Mouse (Mus musculus) midbrain, embryonic 15.5 days (tissue): ENCODE measurements at regions not wholly inside any gene's neighbourhood (a gene's known extent, or its start where the extent isn't known, plus 50 kb on each side); places are given as distances from the start of the nearest gene placed in this dataset.
A peak's percentile ranks its signal among the peaks of the same experiment; 100 is the strongest.
"Not testable (repeated sequence)": the region's sequence is repeated elsewhere in the genome, so short reads cannot be mapped to it uniquely, and the experiment has no call there.

ENCODE experiments used
- ATAC-seq: fragments of 200-750 bp; cut with Nextera tagmentation; replicated peaks from 2 replicates; pipeline ENCODE4 v1.8.0; 2017; ENCODE audit warnings: moderate TSS enrichment
- H3K27ac ChIP-seq: fragments of 300-500 bp; sonication (generic); 2 replicates; pipeline ENCODE4 v1.5.1; 2015; ENCODE audit warnings: mild to moderate bottlenecking, inconsistent platforms
- H3K27me3 ChIP-seq: fragments of 300-500 bp; sonication (generic); replicated peaks from 2 replicates; pipeline ENCODE4 v1.6.1; 2015; ENCODE audit warnings: inconsistent platforms
- H3K36me3 ChIP-seq: fragments of 300-500 bp; sonication (generic); replicated peaks from 2 replicates; pipeline ENCODE4 v1.6.1; 2015; ENCODE audit warnings: inconsistent platforms
- H3K4me1 ChIP-seq: fragments of 300-500 bp; sonication (generic); 2 replicates; pipeline ENCODE4 v1.6.1; 2015; ENCODE audit warnings: inconsistent platforms
- H3K4me2 ChIP-seq: fragments of 300-500 bp; sonication (generic); 2 replicates; pipeline ENCODE4 v1.6.1; 2015; ENCODE audit warnings: inconsistent platforms, mild to moderate bottlenecking, moderate library complexity
- H3K4me3 ChIP-seq: fragments of 300-500 bp; sonication (generic); 2 replicates; pipeline ENCODE4 v1.5.1; 2015; ENCODE audit warnings: mild to moderate bottlenecking, inconsistent platforms
- H3K9ac ChIP-seq: fragments of 300-500 bp; sonication (generic); 2 replicates; pipeline ENCODE4 v1.6.1; 2015; ENCODE audit warnings: mild to moderate bottlenecking, inconsistent platforms
- H3K9me3 ChIP-seq: fragments of 300-500 bp; sonication (generic); 2 replicates; pipeline ENCODE4 v1.6.1; 2016; ENCODE audit warnings: inconsistent platforms
- WGBS: fragments of 180-500 bp; shearing (Covaris S2); methylation state at CpG from one replicate; pipeline ENCODE4 v1.1.7; 2015; ENCODE audit warnings: mixed read lengths; 5-methylcytosine and 5-hydroxymethylcytosine counted together

DNA sequence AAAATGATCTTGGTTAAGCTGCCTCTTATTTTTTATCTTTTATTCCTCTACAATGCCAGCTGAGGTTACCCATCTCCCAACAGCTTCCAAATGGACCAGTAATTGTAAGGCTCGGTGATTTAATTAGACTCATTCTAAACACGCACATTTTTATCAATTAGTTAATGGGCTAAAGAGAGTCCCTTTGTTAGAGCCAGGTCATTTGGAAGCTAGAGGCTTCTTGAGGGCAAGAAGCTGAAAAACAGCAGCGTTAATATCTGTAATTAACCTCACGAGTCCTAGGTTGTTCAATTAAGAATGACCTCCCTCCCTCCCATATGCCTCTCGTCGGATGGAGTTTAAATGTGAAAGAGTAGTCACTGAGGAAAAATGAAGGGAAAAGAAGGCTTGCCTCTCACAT lies 66.5 kb downstream of the Otx2 start:
- no peak overlapping the region for H3K4me3 ChIP-seq
- no peak for ATAC-seq
- 0 out of 2 replicates have a peak, but pooled peaks cover 4% of the 10 kb centered on the region for H3K4me1 ChIP-seq
- no peak overlapping the region for H3K4me2 ChIP-seq
- 54% methylated on average over 6 of the region's 6 CpGs for WGBS
- no peaks in the 10 kb centered on the region for H3K27me3 ChIP-seq
- no peaks in the 10 kb centered on the region for H3K9me3 ChIP-seq
- no peak overlapping the region for H3K27ac ChIP-seq
- no peak overlapping the region for H3K9ac ChIP-seq
- H3K36me3 ChIP-seq, result no peaks in the 10 kb centered on the region

DNA sequence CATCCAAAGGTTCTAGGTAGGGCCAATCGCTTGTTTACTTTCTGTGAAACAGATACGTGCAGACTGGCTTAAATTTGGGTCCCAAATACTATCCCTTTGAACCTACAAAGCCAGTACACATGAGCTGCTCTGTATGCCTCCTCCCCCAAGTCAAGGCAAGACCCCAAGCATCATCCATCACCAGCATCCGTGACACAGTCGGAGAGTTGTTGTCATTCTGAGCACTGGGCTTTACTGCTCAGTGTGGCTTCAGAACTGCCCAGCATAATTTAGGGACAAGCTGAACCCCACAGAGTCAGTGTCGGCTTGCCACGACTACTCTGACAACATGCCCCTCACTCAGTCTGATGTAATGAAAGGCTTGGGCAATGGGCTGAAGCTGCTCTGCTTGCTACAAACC lies 70.1 kb downstream of the Otx2 start:
- H3K4me2 ChIP-seq, result no peak overlapping the region
- no peaks in the 10 kb centered on the region for H3K36me3 ChIP-seq
- no peak overlapping the region for H3K27ac ChIP-seq
- H3K27me3 ChIP-seq, result no peaks in the 10 kb centered on the region
- H3K9ac ChIP-seq, result no peak overlapping the region
- ATAC-seq, result no peak
- WGBS, result 84% methylated on average over 6 of the region's 6 CpGs
- no peaks in the 10 kb centered on the region for H3K4me1 ChIP-seq
- no peaks in the 10 kb centered on the region for H3K9me3 ChIP-seq
- H3K4me3 ChIP-seq, result no peak overlapping the region

DNA sequence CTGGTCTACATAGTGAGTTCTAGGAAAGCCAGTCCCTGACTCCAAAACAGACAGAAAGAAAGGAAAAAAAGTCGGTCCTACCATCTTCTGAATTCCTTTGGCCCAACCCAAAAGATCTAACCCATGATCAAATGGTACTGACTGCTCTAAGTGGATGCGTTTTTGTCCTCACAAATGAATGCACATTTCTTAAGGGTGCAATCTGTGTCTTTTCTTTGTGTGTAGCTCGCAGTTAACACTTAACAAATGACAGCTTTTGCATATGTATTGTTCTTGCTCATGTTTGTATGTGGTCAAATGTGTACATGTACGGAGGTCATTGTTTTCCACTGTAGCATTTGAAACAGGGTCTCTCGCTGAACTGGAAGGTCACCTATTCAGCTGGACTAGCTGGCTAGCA lies 79.3 kb downstream of the Otx2 start:
- no peak overlapping the region for H3K27ac ChIP-seq
- no peak overlapping the region for H3K4me2 ChIP-seq
- H3K4me1 ChIP-seq, result peaks cover 6% of the 10 kb centered on the region
- no peaks in the 10 kb centered on the region for H3K36me3 ChIP-seq
- no peak overlapping the region for H3K4me3 ChIP-seq
- 82% methylated on average over 5 of the region's 5 CpGs for WGBS
- H3K9ac ChIP-seq, result no peak overlapping the region
- no peaks in the 10 kb centered on the region for H3K27me3 ChIP-seq
- no peak for ATAC-seq
- no peaks in the 10 kb centered on the region for H3K9me3 ChIP-seq

DNA sequence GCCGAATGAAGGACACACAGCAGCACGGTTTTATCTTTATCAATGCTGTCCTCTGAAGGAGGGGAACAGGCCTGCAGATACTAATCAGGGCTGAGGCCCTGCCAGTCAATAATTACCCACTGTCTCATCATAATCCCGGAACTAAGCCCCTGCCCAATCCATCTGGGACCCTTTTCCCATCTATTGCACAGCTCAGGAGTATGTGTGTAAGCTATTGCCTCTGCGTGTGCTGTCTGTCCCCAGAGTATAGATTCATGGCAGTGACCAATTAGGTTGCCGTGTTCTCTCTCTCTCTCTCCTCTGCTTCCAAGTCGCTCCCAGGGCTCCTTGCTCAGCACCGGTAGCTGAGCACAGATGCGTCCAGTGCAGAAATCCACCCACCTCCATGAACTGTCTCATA lies 80.3 kb downstream of the Otx2 start:
- ATAC-seq, result peak; percentile 63
- H3K4me1 ChIP-seq, result peaks cover 6% of the 10 kb centered on the region
- H3K36me3 ChIP-seq, result no peaks in the 10 kb centered on the region
- no peak overlapping the region for H3K9ac ChIP-seq
- H3K27me3 ChIP-seq, result no peaks in the 10 kb centered on the region
- no peak overlapping the region for H3K4me3 ChIP-seq
- H3K9me3 ChIP-seq, result no peaks in the 10 kb centered on the region
- 19% methylated on average over 8 of the region's 8 CpGs for WGBS
- no peak overlapping the region for H3K4me2 ChIP-seq
- H3K27ac ChIP-seq, result no peak overlapping the region

DNA sequence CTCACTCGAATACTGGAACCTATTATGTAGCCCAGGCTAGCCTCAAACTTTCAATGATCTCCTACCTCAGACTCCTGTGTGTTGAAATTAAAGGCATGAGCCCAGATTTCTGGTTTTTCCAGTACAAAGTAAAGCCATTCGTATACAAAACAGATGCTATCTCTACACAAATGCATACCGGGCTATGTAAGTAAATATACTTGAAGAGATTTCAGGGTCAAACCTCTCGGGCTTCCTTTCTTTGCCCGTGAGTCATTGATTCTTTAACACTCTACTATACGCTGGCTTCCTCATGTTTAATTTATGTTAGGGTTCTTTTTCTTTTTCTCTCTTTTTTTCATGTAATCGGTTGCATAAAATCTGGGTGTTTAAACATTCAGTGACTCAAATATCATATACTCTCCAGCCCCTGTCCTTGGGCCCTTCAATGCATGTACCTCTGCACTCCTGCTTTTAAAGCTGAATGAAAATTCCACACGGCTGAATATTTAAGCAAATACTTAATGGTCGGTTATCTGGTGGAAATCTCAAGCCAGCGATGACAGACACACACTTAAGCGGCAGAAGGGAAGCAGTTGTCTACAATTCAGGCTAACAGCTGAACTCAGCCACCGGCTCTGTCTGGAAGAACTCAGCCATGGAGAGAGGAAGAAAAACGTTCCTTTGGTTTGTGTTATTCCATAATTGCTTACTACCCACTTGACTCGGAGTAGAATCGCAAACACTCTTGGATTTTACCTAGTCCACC lies 82.0 kb downstream of the Otx2 start:
- Histone ChIP-seq H3K27me3 (no peaks in the 10 kb centered on the region), H3K4me2 (no peak overlapping the region), H3K4me3 (no peak overlapping the region), H3K27ac (no peak overlapping the region), H3K4me1 (peaks cover 6% of the 10 kb centered on the region), H3K36me3 (no peaks in the 10 kb centered on the region), H3K9me3 (no peaks in the 10 kb centered on the region), H3K9ac (no peak overlapping the region)
- ATAC-seq, result no peak
- WGBS, result 62% methylated on average over 15 of the region's 15 CpGs

DNA sequence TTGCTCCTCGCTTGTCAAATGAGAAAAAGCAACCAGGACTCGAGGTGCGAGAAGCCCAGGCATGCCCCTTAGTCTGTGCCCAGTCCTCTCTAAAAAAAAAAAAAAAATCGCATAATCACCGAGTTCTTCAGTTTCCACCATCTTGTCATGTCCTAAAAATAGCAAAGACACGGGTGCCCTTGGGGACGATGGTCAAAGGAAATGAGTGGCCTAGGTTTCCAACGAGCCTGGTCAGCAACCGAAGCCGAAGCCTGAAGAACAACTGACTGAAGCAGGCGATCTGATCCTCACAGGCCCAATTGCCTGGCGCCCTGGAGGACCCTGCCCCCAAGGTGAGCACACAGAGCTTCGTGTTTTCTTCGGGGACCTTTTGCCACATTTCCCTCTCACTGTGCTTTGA lies 83.2 kb downstream of the Otx2 start:
- H3K4me1 ChIP-seq, result peaks cover 6% of the 10 kb centered on the region
- ATAC-seq, result no peak
- H3K4me3 ChIP-seq, result no peak overlapping the region
- no peaks in the 10 kb centered on the region for H3K9me3 ChIP-seq
- no peak overlapping the region for H3K4me2 ChIP-seq
- no peaks in the 10 kb centered on the region for H3K27me3 ChIP-seq
- H3K9ac ChIP-seq, result no peak overlapping the region
- H3K27ac ChIP-seq, result no peak overlapping the region
- WGBS, result 47% methylated on average over 14 of the region's 14 CpGs
- no peaks in the 10 kb centered on the region for H3K36me3 ChIP-seq

DNA sequence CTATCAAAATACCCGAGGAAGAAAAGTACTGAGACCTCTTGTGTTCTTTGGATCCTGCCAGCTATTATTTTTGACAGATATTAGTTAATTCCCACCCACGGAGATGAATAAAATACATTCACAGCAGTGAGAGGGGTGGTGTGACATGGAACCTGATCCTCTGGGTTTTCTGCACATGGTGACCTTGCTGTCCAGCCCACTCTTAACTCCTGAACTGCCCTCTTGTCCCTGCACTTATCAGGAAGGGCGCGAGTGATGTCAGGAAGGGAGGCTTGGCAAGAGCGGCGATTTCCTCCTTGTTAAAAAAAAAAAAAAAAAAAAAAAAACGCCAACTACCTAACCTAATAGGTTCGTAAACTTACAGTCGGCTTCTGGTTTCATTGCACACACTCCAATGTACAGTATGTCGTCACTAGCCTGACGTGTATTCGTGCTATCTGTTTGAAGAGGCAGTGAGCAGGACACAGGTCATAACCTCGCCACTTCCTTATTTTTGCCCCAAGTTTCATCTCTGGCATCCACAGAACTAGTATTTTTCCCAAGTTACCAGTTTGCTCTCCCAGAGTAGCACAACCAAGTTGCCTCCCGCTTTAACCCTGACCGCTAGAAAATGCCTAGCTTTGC lies 83.8 kb downstream of the Otx2 start:
- WGBS, result 79% methylated on average over 15 of the region's 15 CpGs
- no peak overlapping the region for H3K4me2 ChIP-seq
- no peak for ATAC-seq

DNA sequence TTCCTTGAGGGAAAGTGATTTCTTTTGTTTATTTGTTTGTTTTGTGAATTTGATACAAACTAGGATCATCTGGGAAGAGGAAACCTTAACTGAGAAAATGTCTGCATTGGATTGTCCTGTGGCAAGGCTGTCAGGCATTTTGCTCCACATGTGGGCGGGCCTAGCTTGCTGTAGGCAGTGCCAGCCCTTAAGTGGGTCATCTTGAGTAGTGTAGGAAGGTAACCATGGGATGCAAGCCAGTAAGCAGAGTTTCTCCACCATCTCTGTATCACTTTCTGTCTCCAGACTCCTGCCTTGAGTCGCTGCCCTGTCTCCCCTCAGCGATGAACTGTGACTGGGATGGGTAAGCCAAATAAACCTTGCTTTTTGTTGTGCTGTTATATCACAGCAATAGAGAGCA lies 87.8 kb downstream of the Otx2 start:
- H3K4me1 ChIP-seq, result no peaks in the 10 kb centered on the region
- H3K9me3 ChIP-seq, result no peaks in the 10 kb centered on the region
- H3K4me2 ChIP-seq, result no peak overlapping the region
- H3K27ac ChIP-seq, result no peak overlapping the region
- H3K36me3 ChIP-seq, result no peaks in the 10 kb centered on the region
- 97% methylated on average over 3 of the region's 3 CpGs for WGBS
- H3K4me3 ChIP-seq, result no peak overlapping the region
- no peak overlapping the region for H3K9ac ChIP-seq
- H3K27me3 ChIP-seq, result no peaks in the 10 kb centered on the region
- no peak for ATAC-seq

More for the DNA sequence above, 83.8 kb downstream of the Otx2 start:
- H3K4me1 ChIP-seq, result peaks cover 6% of the 10 kb centered on the region
- H3K27me3 ChIP-seq, result no peaks in the 10 kb centered on the region
- no peak overlapping the region for H3K9ac ChIP-seq
- H3K27ac ChIP-seq, result no peak overlapping the region
- H3K4me3 ChIP-seq, result no peak overlapping the region
- H3K36me3 ChIP-seq, result no peaks in the 10 kb centered on the region
- no peaks in the 10 kb centered on the region for H3K9me3 ChIP-seq

DNA sequence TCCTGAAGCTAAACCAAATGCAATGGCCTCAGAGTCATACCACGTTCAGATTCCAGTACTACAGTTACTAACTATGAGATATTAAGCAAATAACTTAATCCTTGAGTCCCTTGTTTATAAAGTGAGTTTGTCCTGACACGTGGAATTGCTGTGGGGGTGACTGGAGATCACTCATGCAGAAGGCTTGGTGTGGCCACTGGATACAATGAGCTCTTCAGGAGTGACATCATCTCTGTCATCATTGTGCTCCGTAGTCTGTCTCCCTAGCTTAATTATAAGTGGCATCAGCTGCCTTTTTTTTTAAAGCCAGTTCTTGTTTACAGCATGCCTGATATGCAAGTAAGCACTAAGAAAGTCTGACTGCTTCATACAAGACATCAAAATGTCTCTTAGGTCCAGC lies 89.0 kb downstream of the Otx2 start:
- Histone ChIP-seq H3K36me3 (no peaks in the 10 kb centered on the region), H3K4me2 (no peak overlapping the region), H3K4me1 (no peaks in the 10 kb centered on the region), H3K27me3 (no peaks in the 10 kb centered on the region), H3K9ac (no peak overlapping the region), H3K9me3 (no peaks in the 10 kb centered on the region), H3K27ac (no peak overlapping the region), H3K4me3 (no peak overlapping the region)
- WGBS, result 54% methylated on average over 3 of the region's 3 CpGs
- ATAC-seq, result no peak

DNA sequence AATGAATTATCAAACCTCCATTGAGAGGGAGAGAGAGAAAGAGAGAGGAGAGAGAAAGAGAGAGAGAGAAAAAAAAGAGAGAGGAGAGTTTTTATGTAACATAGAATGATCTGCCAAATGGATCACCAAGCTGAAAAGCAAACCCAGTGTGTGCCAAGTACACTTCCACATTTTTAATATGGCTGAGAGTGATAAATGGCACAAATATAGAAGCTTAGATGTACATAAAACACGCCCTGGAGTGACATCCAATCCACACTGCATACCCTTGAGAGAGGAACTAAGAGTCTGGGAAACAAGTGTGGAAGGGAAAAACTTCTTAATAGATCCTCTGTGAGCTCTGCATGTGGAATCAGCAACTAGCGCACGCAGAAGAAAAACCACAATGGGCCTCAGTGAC lies 90.1 kb downstream of the Otx2 start:
- 92% methylated on average over 3 of the region's 3 CpGs for WGBS
- Histone ChIP-seq H3K4me1 (no peaks in the 10 kb centered on the region), H3K4me3 (no peak overlapping the region), H3K4me2 (no peak overlapping the region), H3K27me3 (no peaks in the 10 kb centered on the region), H3K9ac (no peak overlapping the region), H3K27ac (no peak overlapping the region), H3K9me3 (no peaks in the 10 kb centered on the region), H3K36me3 (no peaks in the 10 kb centered on the region)
- no peak for ATAC-seq

DNA sequence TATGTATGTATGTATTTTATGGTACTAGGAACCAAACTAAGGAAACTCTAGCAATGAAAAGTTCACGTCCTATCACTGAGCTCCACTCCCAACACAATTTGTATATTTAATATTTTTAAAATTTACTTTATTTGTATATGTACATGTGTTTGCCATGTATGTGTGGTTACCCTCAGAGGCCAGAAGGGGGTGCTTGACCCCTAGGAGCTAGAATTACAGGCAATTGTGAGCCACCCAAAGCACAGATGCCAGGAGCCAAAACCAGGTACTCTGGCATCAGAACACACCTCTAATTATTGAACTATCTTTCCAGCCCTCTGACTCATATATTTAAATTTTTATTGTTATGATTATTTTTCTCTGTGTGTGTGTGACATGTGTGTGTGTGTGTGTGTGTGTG lies 91.5 kb downstream of the Otx2 start:
- no peak overlapping the region for H3K4me2 ChIP-seq
- no peak overlapping the region for H3K4me3 ChIP-seq
- no peak overlapping the region for H3K27ac ChIP-seq
- ATAC-seq, result no peak
- no peaks in the 10 kb centered on the region for H3K4me1 ChIP-seq
- H3K36me3 ChIP-seq, result no peaks in the 10 kb centered on the region
- WGBS, result 90% methylated on average over 1 of the region's 1 CpGs
- no peaks in the 10 kb centered on the region for H3K27me3 ChIP-seq
- no peak overlapping the region for H3K9ac ChIP-seq
- no peaks in the 10 kb centered on the region for H3K9me3 ChIP-seq

DNA sequence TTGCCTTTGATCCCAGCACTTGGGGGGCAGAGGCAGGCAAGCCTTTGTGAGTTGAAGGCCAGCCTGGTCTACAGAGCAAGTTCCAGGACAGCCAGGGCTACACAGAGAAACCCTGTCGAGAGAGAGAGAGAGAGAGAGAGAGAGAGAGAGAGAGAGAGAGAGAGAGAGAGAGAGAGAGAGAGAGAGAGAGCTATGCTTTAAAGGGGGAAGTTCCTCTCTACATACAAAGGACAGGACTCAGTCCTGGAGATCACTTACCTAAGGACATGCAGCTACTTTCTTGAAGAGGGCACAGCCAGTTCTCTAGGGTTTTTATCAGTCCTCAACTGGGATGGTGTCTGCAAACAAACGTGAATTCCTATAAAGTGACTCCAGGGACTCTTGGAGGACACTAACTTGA lies 92.3 kb downstream of the Otx2 start:
- H3K4me3 ChIP-seq, H3K36me3 ChIP-seq, H3K9me3 ChIP-seq, H3K9ac ChIP-seq, H3K27ac ChIP-seq, H3K27me3 ChIP-seq, H3K4me2 ChIP-seq, ATAC-seq, H3K4me1 ChIP-seq: not testable (repeated sequence)
- WGBS, result 41% methylated on average over 1 of the region's 2 CpGs

DNA sequence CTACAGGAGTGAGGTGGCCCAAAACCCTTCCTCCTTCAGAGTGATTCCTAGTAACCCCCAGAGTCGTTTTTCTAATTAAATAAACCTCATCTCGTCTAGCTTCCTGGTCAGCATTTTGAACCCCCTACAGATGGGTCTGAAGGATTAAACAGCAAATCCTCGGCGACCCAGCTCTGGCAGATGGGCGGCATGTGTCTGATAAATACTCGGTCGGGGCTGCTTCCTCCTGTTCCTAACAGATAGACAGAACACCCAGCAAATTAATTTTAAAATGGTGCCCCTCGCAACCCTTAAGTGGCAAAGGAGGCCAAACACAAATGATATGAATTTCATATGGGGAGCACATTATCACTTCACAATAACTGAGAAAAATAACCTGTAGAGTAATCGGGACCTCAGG lies 93.2 kb downstream of the Otx2 start:
- WGBS, result 15% methylated on average over 9 of the region's 9 CpGs
- Histone ChIP-seq H3K9ac (no peak overlapping the region), H3K27ac (no peak overlapping the region), H3K27me3 (no peaks in the 10 kb centered on the region), H3K4me2 (no peak overlapping the region), H3K4me3 (no peak overlapping the region), H3K36me3 (no peaks in the 10 kb centered on the region), H3K4me1 (no peaks in the 10 kb centered on the region), H3K9me3 (no peaks in the 10 kb centered on the region)
- ATAC-seq, result no peak
